ENCODE assay signal across 8 mouse cellular contexts in genomic region chr13:95973368-95973958, GRCm38 (mm10).
A peak's percentile ranks its signal among the peaks of the same experiment; 100 is the strongest.
DNase-seq lines count a peak whose midpoint lies in the region; ATAC-seq and TF ChIP-seq lines count a peak whose summit lies in the region.

No protein-coding gene starts in this region.

- WGBS in intestine, postnatal 0 days: 49% methylated on average over 11 of the region's 11 CpGs
- WGBS in liver, embryonic 11.5 days: 51% methylated on average over 11 of the region's 11 CpGs

- ATAC-seq in granulocyte monocyte progenitor cell, adult 5-6 weeks (replicated peaks; ENCODE audit: poor library complexity, severe bottlenecking): peak; percentile 95
- peak; percentile 47; the same call in 1 of the 2 replicates for ATAC-seq in intestine, postnatal 0 days
- ATAC-seq in liver, embryonic 11.5 days (replicated peaks; ENCODE audit: low FRiP score): peak; percentile 70

- DNase-seq in urinary bladder, adult 18-20 months (ENCODE audit: low spot score in 2 of 2): peak; percentile 20 to 59
- DNase-seq in urinary bladder, postnatal 10 days (ENCODE audit: low spot score): no peak
- DNase-seq in embryo, embryonic 11.5 days (ENCODE audit: low read depth, low spot score): peak; percentile 53
- DNase-seq in liver, embryonic 11.5 days (ENCODE audit: low spot score): peak; percentile 63
- peak; percentile 88 for DNase-seq in naive thymus-derived CD4-positive, alpha-beta T cell, adult 2 months (ENCODE audit: low read depth)
- peak; percentile 50 for DNase-seq in splenic B cell, adult 2 months (ENCODE audit: low read depth, low spot score)

- no peaks in the 10 kb centered on the region for H3K36me3 ChIP-seq in intestine, postnatal 0 days (ENCODE audit: control insufficient read depth, insufficient read depth)
- H3K36me3 ChIP-seq in liver, embryonic 11.5 days (ENCODE audit: control insufficient read depth, insufficient read depth, low read length): no peaks in the 10 kb centered on the region
- no peaks in the 10 kb centered on the region for H3K36me3 ChIP-seq in splenic B cell, adult 2 months (ENCODE audit: control insufficient read depth, insufficient read depth, low read length, poor library complexity, severe bottlenecking)

- no peaks in the 10 kb centered on the region for H3K4me1 ChIP-seq in intestine, postnatal 0 days (replicated peaks; ENCODE audit: control insufficient read depth, insufficient read depth, low read length)
- H3K4me1 ChIP-seq in liver, embryonic 11.5 days (replicated peaks; ENCODE audit: control insufficient read depth, insufficient read depth, low read length): 0 out of 2 replicates have a peak, but pooled peaks cover 3% of the 10 kb centered on the region

- no peak overlapping the region for H3K4me2 ChIP-seq in intestine, postnatal 0 days (replicated peaks; ENCODE audit: low read depth)
- no peak overlapping the region for H3K4me2 ChIP-seq in liver, embryonic 11.5 days

- no peak overlapping the region for H3K27ac ChIP-seq in intestine, postnatal 0 days (ENCODE audit: low read depth, low read length)
- H3K27ac ChIP-seq in liver, embryonic 11.5 days (ENCODE audit: low read depth, low read length): no peak overlapping the region

- TF ChIP-seq CTCF in intestine, postnatal 0 days (IDR thresholded peaks at IDR 0.05; ENCODE audit: low read depth): peak; percentile 99

- H3K27me3 ChIP-seq in intestine, postnatal 0 days (replicated peaks; ENCODE audit: control insufficient read depth, insufficient read depth, low read length): no peaks in the 10 kb centered on the region
- H3K27me3 ChIP-seq in liver, embryonic 11.5 days (replicated peaks; ENCODE audit: control insufficient read depth, insufficient read depth, low read length): no peaks in the 10 kb centered on the region
- no peaks in the 10 kb centered on the region for H3K27me3 ChIP-seq in splenic B cell, adult 2 months (ENCODE audit: control insufficient read depth, insufficient read depth, low read length, poor library complexity, severe bottlenecking)

- no peak overlapping the region for H3K4me3 ChIP-seq in intestine, postnatal 0 days (ENCODE audit: low read depth, low read length)
- H3K4me3 ChIP-seq in liver, embryonic 11.5 days (ENCODE audit: low read depth, low read length): no peak overlapping the region

- H3K9ac ChIP-seq in intestine, postnatal 0 days (ENCODE audit: low read depth, low read length): no peak overlapping the region
- H3K9ac ChIP-seq in liver, embryonic 11.5 days (ENCODE audit: low read depth, low read length): no peak overlapping the region

- no peaks in the 10 kb centered on the region for H3K9me3 ChIP-seq in intestine, postnatal 0 days (ENCODE audit: control insufficient read depth)
- no peaks in the 10 kb centered on the region for H3K9me3 ChIP-seq in liver, embryonic 11.5 days (ENCODE audit: control insufficient read depth, low read length)
